Mouse (Mus musculus): ENCODE measurements at regions not wholly inside any gene's neighbourhood (a gene's known extent, or its start where the extent isn't known, plus 50 kb on each side); places are given as distances from the start of the nearest gene placed in this dataset.

- no peak for DNase-seq (ENCODE audit: low spot score in 2 of 2)
Observed at GRCm38 (mm10) chr5:144621967-144622366, 76.3 kb downstream of the Nptx2 start.

- DNase-seq (ENCODE audit: low spot score in 2 of 2) = peak in 1 of 2 experiments; percentile 22
Observed at GRCm38 (mm10) chr5:144623358-144623757, 77.7 kb downstream of the Nptx2 start.

- DNase-seq (ENCODE audit: low spot score in 2 of 2) = no peak
Observed at GRCm38 (mm10) chr5:144632295-144632694, 86.6 kb downstream of the Nptx2 start.

GRCm38 (mm10) chr5:144638631-144639030, 92.9 kb downstream of the Nptx2 start:
- peak in 1 of 2 experiments; percentile 18 for DNase-seq (ENCODE audit: low spot score in 2 of 2)

GRCm38 (mm10) chr5:144639639-144640038, 93.9 kb downstream of the Nptx2 start:
- DNase-seq (ENCODE audit: low spot score in 2 of 2) = no peak

GRCm38 (mm10) chr5:144642766-144643165, 97.1 kb downstream of the Nptx2 start:
- DNase-seq (ENCODE audit: low spot score in 2 of 2) = no peak

GRCm38 (mm10) chr5:144643438-144643837, 97.7 kb downstream of the Nptx2 start:
- DNase-seq (ENCODE audit: low spot score in 2 of 2) = no peak

- no peak for DNase-seq (ENCODE audit: low spot score in 2 of 2)
Observed at GRCm38 (mm10) chr5:144645367-144645766, 99.7 kb downstream of the Nptx2 start.

- DNase-seq (ENCODE audit: low spot score in 2 of 2) = peak in 1 of 2 experiments; percentile 48
Observed at GRCm38 (mm10) chr5:144647311-144648104, 101.8 kb downstream of the Nptx2 start.

GRCm38 (mm10) chr5:144652231-144652630, 106.5 kb downstream of the Nptx2 start:
- no peak for DNase-seq (ENCODE audit: low spot score in 2 of 2)

GRCm38 (mm10) chr5:144662031-144662430, 99.6 kb downstream of the Tmem130 start:
- DNase-seq (ENCODE audit: low spot score in 2 of 2) = no peak

- no peak for DNase-seq (ENCODE audit: low spot score in 2 of 2)
Observed at GRCm38 (mm10) chr5:144663981-144664380, 97.6 kb downstream of the Tmem130 start.

- no peak for DNase-seq (ENCODE audit: low spot score in 2 of 2)
Observed at GRCm38 (mm10) chr5:144664571-144665295, 96.9 kb downstream of the Tmem130 start.

- DNase-seq (ENCODE audit: low spot score in 2 of 2) = no peak
Observed at GRCm38 (mm10) chr5:144668060-144668459, 93.6 kb downstream of the Tmem130 start.

GRCm38 (mm10) chr5:144678815-144679750, 82.5 kb downstream of the Tmem130 start:
- no peak for DNase-seq (ENCODE audit: low spot score in 2 of 2)

- no peak for DNase-seq (ENCODE audit: low spot score in 2 of 2)
Observed at GRCm38 (mm10) chr5:144684184-144684583, 77.4 kb downstream of the Tmem130 start.

All from frontal cortex, postnatal 25 days (tissue).